Mouse (Mus musculus) kidney, postnatal 0 days (tissue): ENCODE data around the gene Gpr68. TPM values are rescaled to one million over a fixed set of nuclear protein-coding genes. Genes with fewer than 3 reads are reported as not detected.
A peak's percentile ranks its signal among the peaks of the same experiment; 100 is the strongest.

Experiments
- ATAC-seq: fragments of 200-750 bp; cut with Nextera tagmentation; replicated peaks from 2 replicates; pipeline ENCODE4 v1.8.0; 2017; ENCODE audit warnings: low read depth, moderate number of reproducible peaks, moderate TSS enrichment, moderate library complexity; ENCODE audit not compliant: low FRiP score
- DNase-seq: peaks from one replicate; pipeline ENCODE4 v3.0.0-alpha.2; 2016; ENCODE audit warnings: low spot score
- H3K27ac ChIP-seq: fragments of 300-500 bp; sonication (generic); 2 replicates; pipeline ENCODE4 v1.5.1; 2014; ENCODE audit warnings: mild to moderate bottlenecking
- H3K27me3 ChIP-seq: fragments of 300-500 bp; sonication (generic); 2 replicates; pipeline ENCODE4 v1.6.1; 2014; ENCODE audit warnings: low read length, mixed read lengths; ENCODE audit not compliant: insufficient read depth
- H3K36me3 ChIP-seq: fragments of 300-500 bp; sonication (generic); 2 replicates; pipeline ENCODE4 v1.6.1; 2014; ENCODE audit warnings: low read length, mixed read lengths; ENCODE audit not compliant: insufficient read depth
- H3K4me1 ChIP-seq: fragments of 300-500 bp; sonication (generic); replicated peaks from 2 replicates; pipeline ENCODE4 v1.6.1; 2014; ENCODE audit warnings: antibody characterized with exemption, low read length, mixed read lengths; ENCODE audit not compliant: insufficient read depth
- H3K4me2 ChIP-seq: fragments of 300-500 bp; sonication (generic); 2 replicates; pipeline ENCODE4 v1.6.1; 2014; ENCODE audit warnings: mild to moderate bottlenecking, low read length, moderate library complexity, mixed read lengths
- H3K4me3 ChIP-seq: fragments of 300-500 bp; sonication (generic); replicated peaks from 2 replicates; pipeline ENCODE4 v1.5.1; 2014; ENCODE audit warnings: low read depth, low read length
- H3K9ac ChIP-seq: fragments of 300-500 bp; sonication (generic); 2 replicates; pipeline ENCODE4 v1.6.1; 2014; ENCODE audit warnings: low read depth, low read length
- H3K9me3 ChIP-seq: fragments of 300-500 bp; sonication (generic); replicated peaks from 2 replicates; pipeline ENCODE4 v1.6.1; 2016; ENCODE audit warnings: low read length, inconsistent platforms, mixed read lengths
- CTCF ChIP-seq: IDR thresholded peaks from 2 replicates; pipeline ENCODE4 v1.5.1; 2016; ENCODE audit warnings: antibody characterized with exemption, low read depth, mild to moderate bottlenecking, moderate library complexity
- WGBS: fragments of 180-500 bp; shearing (Covaris S2); extraction: QIAGEN DNeasy Blood & Tissue Kit; methylation state at CpG from one replicate; pipeline ENCODE4 v1.1.7; 2014; 5-methylcytosine and 5-hydroxymethylcytosine counted together
- polyA plus RNA-seq: library from polyadenylated mRNA; unstranded; fragments of >200 nt; fragmentation: Nextera tagmentation; extraction: Ambion mirVana; gene quantifications from 2 replicates; pipeline ENCODE4 v1.2.1, GENCODE M21; 2015

The Gpr68 gene
- polyA plus RNA-seq, 1 experiment from 2014 or later, result 0.36 TPM

GRCm38 (mm10) chr12:100868049-100868622 is 39.9 kb downstream of the Gpr68 start:
- H3K4me2 ChIP-seq, result no peak overlapping the region
- 67% methylated on average over 4 of the region's 4 CpGs for WGBS
- no peaks in the 10 kb centered on the region for H3K9me3 ChIP-seq
- no peak overlapping the region for H3K4me3 ChIP-seq
- H3K36me3 ChIP-seq, result no peaks in the 10 kb centered on the region
- H3K9ac ChIP-seq, result no peak overlapping the region
- H3K27me3 ChIP-seq, result no peaks in the 10 kb centered on the region
- no peak overlapping the region for H3K27ac ChIP-seq
- no peak for DNase-seq
- no peaks in the 10 kb centered on the region for H3K4me1 ChIP-seq
- ATAC-seq, result no peak
- no peak for TF ChIP-seq CTCF

- no peak for TF ChIP-seq CTCF
- Histone ChIP-seq H3K4me3 (no peak overlapping the region), H3K9ac (no peak overlapping the region), H3K4me1 (no peaks in the 10 kb centered on the region), H3K36me3 (no peaks in the 10 kb centered on the region), H3K4me2 (no peak overlapping the region), H3K27me3 (no peaks in the 10 kb centered on the region), H3K9me3 (no peaks in the 10 kb centered on the region), H3K27ac (no peak overlapping the region)
- no peak for DNase-seq
- ATAC-seq, result no peak
- 90% methylated on average over 8 of the region's 8 CpGs for WGBS
These were observed 40.9 kb downstream of the Gpr68 start for GRCm38 (mm10) chr12:100867097-100867496.

GRCm38 (mm10) chr12:100865509-100866078 is 42.4 kb downstream of the Gpr68 start:
- ATAC-seq (no peak), DNase-seq (no peak)
- H3K4me1 ChIP-seq, result no peaks in the 10 kb centered on the region
- TF ChIP-seq CTCF, result no peak
- no peaks in the 10 kb centered on the region for H3K27me3 ChIP-seq
- H3K9ac ChIP-seq, result no peak overlapping the region
- no peak overlapping the region for H3K27ac ChIP-seq
- no peaks in the 10 kb centered on the region for H3K9me3 ChIP-seq
- no peak overlapping the region for H3K4me3 ChIP-seq
- WGBS, result 46% methylated on average over 11 of the region's 11 CpGs
- H3K36me3 ChIP-seq, result no peaks in the 10 kb centered on the region
- no peak overlapping the region for H3K4me2 ChIP-seq

GRCm38 (mm10) chr12:100865072-100865471 is 42.9 kb downstream of the Gpr68 start:
- no peaks in the 10 kb centered on the region for H3K27me3 ChIP-seq
- no peak for DNase-seq
- H3K9me3 ChIP-seq, result no peaks in the 10 kb centered on the region
- no peak overlapping the region for H3K4me2 ChIP-seq
- H3K4me3 ChIP-seq, result no peak overlapping the region
- no peaks in the 10 kb centered on the region for H3K4me1 ChIP-seq
- no peaks in the 10 kb centered on the region for H3K36me3 ChIP-seq
- TF ChIP-seq CTCF, result no peak
- ATAC-seq, result no peak
- no peak overlapping the region for H3K9ac ChIP-seq
- no peak overlapping the region for H3K27ac ChIP-seq

- ATAC-seq (no peak), DNase-seq (no peak)
- Histone ChIP-seq H3K27ac (no peak overlapping the region), H3K27me3 (no peaks in the 10 kb centered on the region), H3K4me2 (no peak overlapping the region), H3K9me3 (no peaks in the 10 kb centered on the region), H3K9ac (no peak overlapping the region), H3K4me3 (no peak overlapping the region), H3K36me3 (no peaks in the 10 kb centered on the region), H3K4me1 (no peaks in the 10 kb centered on the region)
- TF ChIP-seq CTCF, result 0 out of 2 replicates have a peak, but pooled peaks have one; percentile 5
- WGBS, result 91% methylated on average over 3 of the region's 3 CpGs
These were observed 45.0 kb downstream of the Gpr68 start for GRCm38 (mm10) chr12:100862856-100863446.

GRCm38 (mm10) chr12:100862272-100862671 is 45.7 kb downstream of the Gpr68 start:
- no peak overlapping the region for H3K4me3 ChIP-seq
- no peak overlapping the region for H3K4me2 ChIP-seq
- H3K36me3 ChIP-seq, result no peaks in the 10 kb centered on the region
- 76% methylated on average over 3 of the region's 3 CpGs for WGBS
- no peaks in the 10 kb centered on the region for H3K27me3 ChIP-seq
- no peak for TF ChIP-seq CTCF
- H3K4me1 ChIP-seq, result no peaks in the 10 kb centered on the region
- H3K9me3 ChIP-seq, result no peaks in the 10 kb centered on the region
- H3K9ac ChIP-seq, result no peak overlapping the region
- no peak for ATAC-seq
- no peak for DNase-seq
- no peak overlapping the region for H3K27ac ChIP-seq
